Mouse (Mus musculus) cerebellum, adult 2 months (tissue): Measurements from ENCODE around the gene Aamp. TPM values are rescaled to one million over a fixed set of nuclear protein-coding genes. Genes with fewer than 3 reads are reported as not detected.
A peak's percentile ranks its signal among the peaks of the same experiment; 100 is the strongest.

Experiments
- DNase-seq, 2 experiments: peaks; one replicate each; pipeline ENCODE4 v3.0.0; 2021
- H3K27ac ChIP-seq: fragments of 200-500 bp; 2 replicates; pipeline ENCODE4 v1.5.1; 2012; ENCODE audit warnings: low read length, control low read depth, inconsistent platforms; ENCODE audit not compliant: insufficient read depth
- H3K27me3 ChIP-seq: fragments of 200-500 bp; 2 replicates; pipeline ENCODE4 v1.6.1; 2012; ENCODE audit warnings: inconsistent platforms, mild to moderate bottlenecking, low read length, moderate library complexity; ENCODE audit not compliant: control insufficient read depth, insufficient read depth
- H3K4me1 ChIP-seq: fragments of 200-500 bp; 2 replicates; pipeline ENCODE4 v1.6.1; 2011; ENCODE audit warnings: low read length; ENCODE audit not compliant: control insufficient read depth, insufficient read depth
- H3K4me3 ChIP-seq: fragments of 200-500 bp; replicated peaks from 2 replicates; pipeline ENCODE3; 2011; ENCODE audit warnings: mild to moderate bottlenecking, low read depth, low read length, control low read depth; ENCODE audit not compliant: insufficient read depth
- CTCF ChIP-seq: fragments of 200-500 bp; IDR thresholded peaks from 2 replicates; pipeline ENCODE4 v1.5.1; 2011; ENCODE audit warnings: low read depth, mild to moderate bottlenecking, control low read depth, low read length, moderate library complexity, borderline replicate concordance; ENCODE audit not compliant: insufficient read depth
- POLR2A ChIP-seq: fragments of 200-500 bp; IDR thresholded peaks from 2 replicates; pipeline ENCODE4 v1.6.1; 2011; ENCODE audit warnings: low read length, control low read depth, borderline replicate concordance; ENCODE audit not compliant: insufficient read depth
- WGBS: fragments of 180-500 bp; shearing (Covaris S2); methylation state at CpG from one replicate; pipeline ENCODE4 v1.1.7; 2018; 5-methylcytosine and 5-hydroxymethylcytosine counted together
- polyA plus RNA-seq: library from polyadenylated mRNA; depleted of rRNA; stranded (reverse); fragments of >200 nt; gene quantifications from 2 replicates; pipeline ENCODE4 v1.2.3, GENCODE M21; 2012

Aamp gene
- polyA plus RNA-seq, 1 experiment = 198 TPM

DNA sequence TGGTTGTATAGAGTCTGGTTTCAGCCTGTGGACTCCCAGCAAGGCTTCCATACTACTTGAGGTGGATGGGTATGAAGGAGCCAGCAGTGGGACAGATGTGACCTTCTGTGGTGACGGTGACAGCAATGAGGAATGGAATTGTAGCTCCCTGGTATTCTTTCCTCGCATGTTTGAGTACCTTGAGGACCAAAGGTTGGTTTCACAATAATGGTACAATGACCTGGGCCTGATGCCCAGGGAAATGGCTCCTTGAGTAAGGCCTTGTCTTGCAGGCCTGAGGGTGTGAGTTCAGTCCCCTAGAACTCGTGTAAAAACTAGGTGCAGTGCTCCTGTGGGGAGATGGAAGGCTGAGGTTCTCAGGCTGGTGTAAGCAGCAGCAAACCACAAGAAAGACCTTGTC, 34.2 kb upstream of the Aamp start:
- Histone ChIP-seq H3K27ac (no peak overlapping the region), H3K27me3 (no peaks in the 10 kb centered on the region), H3K4me1 (no peaks in the 10 kb centered on the region), H3K4me3 (no peak overlapping the region)
- no peak for TF ChIP-seq CTCF
- TF ChIP-seq POLR2A = no peak
- 93% methylated on average over 3 of the region's 3 CpGs for WGBS
- DNase-seq = no peak

DNA sequence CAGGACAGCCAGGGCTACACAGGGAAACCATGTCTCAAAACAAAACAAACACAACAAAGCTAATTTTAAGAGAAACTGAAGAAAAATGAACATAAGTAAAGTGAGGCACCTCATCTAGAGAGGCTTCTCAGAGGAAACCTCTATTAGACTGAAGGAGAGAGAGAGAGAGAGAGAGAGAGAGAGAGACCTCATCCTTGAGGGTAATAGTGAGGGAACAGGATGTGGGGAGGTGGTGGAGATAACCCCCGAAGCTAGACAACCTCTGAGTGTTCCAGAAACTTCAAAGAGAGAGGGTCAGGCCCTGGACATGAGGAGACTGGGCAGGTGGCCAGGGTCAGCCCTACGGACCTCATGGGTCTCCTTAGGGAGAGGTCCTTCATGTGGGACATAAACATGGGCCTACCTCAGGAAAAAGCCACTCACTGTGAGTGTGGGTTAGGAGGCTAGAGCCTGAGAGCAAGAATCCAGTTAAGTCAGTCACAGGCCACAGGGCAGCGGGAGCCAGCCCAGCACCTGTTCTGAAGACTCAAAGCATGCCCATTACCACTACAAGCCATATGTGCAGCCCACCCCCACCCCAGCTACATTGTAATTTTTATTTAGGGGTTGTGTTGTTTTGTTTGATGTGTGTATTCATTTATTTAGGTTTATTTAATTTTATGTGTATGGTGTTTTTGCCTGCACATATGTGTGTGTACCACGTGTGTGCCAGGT, 31.7 kb upstream of the Aamp start:
- WGBS = 79% methylated on average over 4 of the region's 4 CpGs
- no peak for DNase-seq
- no peaks in the 10 kb centered on the region for H3K27me3 ChIP-seq

DNA sequence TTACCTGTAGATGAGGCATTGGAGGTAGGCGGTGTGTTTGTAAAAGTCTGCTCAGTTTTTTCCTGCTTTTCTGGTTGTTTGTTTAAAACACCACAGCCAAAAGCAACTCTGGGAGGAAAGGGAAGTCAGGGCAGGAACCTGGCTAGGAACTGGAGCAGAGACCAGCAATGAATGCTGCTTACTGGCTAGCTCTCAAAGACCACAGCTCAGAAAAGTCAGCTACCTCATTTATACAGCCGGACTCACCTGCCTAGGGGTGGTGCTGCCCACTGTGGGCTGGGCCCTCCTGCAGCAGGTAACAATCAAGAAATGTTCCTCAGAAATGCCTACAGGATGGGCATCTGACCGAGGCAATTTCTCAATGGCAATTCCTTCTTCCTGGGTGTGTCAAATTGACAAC, 30.3 kb upstream of the Aamp start:
- H3K27ac ChIP-seq = no peak overlapping the region
- 90% methylated on average over 3 of the region's 3 CpGs for WGBS
- no peak for TF ChIP-seq POLR2A
- no peak for TF ChIP-seq CTCF

More for the DNA sequence above, 31.7 kb upstream of the Aamp start:
- Histone ChIP-seq H3K27ac (no peak overlapping the region), H3K4me1 (no peaks in the 10 kb centered on the region), H3K4me3 (no peak overlapping the region)
- TF ChIP-seq CTCF (no peak), POLR2A (no peak)

DNA sequence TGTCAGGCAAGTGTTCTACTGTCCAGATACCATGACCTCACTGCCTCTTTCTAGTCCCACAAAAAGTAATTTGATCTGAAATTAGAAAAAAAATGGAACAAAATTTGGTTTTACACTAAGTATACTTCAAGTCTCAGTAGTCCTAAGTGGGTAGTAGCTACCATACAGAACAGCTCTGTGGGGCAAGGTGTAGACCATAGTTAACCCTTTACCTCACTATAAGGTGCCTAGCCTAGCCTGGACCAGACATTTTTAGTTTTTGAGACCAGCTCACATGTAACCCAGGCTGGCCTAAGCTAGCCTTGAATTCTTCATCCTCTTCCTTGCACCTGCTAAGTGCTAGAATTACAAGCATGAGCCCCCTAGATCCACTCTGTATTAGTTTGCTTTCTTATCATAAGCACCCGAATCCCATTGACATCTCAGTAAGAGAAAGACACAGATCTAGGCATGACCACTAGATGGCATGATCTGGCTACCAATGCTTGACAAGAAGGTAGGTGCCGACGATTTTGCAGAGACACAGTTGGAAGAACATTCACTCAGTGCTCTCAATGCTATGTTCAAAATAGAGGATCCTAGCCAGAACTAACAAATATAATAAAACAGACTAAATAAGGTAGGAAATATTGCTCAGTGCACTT, 28.6 kb upstream of the Aamp start:
- H3K4me1 ChIP-seq = no peaks in the 10 kb centered on the region
- no peaks in the 10 kb centered on the region for H3K27me3 ChIP-seq
- under 1% methylated on average over 3 of the region's 3 CpGs for WGBS
- H3K27ac ChIP-seq = no peak overlapping the region
- H3K4me3 ChIP-seq = no peak overlapping the region
- TF ChIP-seq POLR2A = no peak
- peak; percentile 79; the same call in 1 of the 2 replicates for TF ChIP-seq CTCF
- peak; percentile 50 to 76 for DNase-seq

More for the DNA sequence above, 30.3 kb upstream of the Aamp start:
- Histone ChIP-seq H3K27me3 (no peaks in the 10 kb centered on the region), H3K4me1 (no peaks in the 10 kb centered on the region), H3K4me3 (no peak overlapping the region)
- DNase-seq = no peak

DNA sequence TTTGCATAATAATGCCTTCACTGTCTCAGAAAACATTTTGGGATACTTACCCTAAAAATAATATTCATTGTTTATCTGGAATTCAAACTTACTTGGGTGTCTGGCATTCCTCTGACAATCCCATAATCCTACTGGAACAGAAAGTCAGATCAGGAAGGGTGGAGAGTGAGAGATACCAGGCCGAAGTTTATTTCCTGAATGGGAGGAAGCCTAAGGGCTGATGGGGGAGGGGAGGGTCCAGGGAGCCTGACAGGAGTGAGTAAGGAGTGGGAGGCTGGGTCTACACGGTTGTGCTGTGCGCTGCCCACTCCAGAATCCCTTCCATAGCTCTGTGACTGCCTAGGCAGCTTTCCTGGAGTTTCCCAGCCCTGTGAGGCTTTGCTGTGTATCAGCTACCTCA, 25.2 kb upstream of the Aamp start:
- WGBS = 61% methylated on average over 3 of the region's 3 CpGs
- H3K4me3 ChIP-seq = no peak overlapping the region
- DNase-seq = no peak
- no peak overlapping the region for H3K27ac ChIP-seq
- TF ChIP-seq CTCF = no peak
- no peak for TF ChIP-seq POLR2A
- H3K27me3 ChIP-seq = no peaks in the 10 kb centered on the region
- no peaks in the 10 kb centered on the region for H3K4me1 ChIP-seq

DNA sequence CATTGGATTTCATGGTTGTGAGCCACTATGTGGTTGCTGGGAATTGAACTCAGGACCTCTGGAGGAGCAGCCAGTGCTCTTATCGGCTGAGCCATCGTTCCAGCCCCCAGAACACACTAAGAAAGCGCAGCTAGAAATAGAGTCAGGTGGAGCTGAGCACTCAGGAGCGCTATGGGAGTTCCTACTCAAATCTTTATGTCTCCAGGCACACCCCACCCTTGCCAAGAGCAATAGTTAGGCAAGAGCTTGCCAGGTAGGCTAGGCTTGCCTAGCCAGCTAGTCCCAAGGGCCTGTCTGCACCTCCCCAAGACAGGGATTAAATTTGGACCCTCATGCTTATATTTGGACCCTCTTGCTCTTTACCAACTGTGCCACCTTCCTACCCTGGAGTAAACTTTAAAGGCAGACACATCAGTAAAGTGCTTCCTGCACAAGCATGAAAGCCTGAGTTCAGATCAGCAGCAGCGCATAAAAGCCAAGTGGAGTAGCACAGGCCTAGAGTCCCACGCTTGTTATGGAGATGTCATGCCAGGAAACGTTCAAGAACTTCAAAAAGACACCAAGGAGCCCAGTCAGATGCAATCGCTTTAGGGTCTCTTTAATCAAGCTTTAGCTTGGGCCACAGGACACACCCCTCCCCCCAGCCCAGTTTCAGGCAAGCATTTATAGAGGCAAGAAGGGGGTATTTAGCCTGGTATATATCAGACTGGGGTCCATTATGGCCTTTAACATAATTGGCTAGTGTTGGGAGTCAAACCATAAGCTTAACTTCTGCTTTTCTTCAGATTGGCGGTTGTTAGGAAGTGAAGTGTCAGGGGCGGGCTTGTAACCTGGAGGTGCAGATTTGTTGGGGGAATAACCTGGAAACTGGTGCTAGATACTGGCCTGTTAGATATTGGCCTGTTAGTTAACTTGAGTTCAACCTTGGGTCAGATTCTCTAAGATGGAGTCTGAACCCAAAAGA, 23.7 kb upstream of the Aamp start:
- Histone ChIP-seq H3K4me1 (no peaks in the 10 kb centered on the region; the same call in 1 of the 2 replicates), H3K27ac (no peak overlapping the region), H3K27me3 (no peaks in the 10 kb centered on the region), H3K4me3 (no peak overlapping the region)
- TF ChIP-seq POLR2A = no peak
- TF ChIP-seq CTCF = no peak
- no peak for DNase-seq
- 84% methylated on average over 10 of the region's 10 CpGs for WGBS

DNA sequence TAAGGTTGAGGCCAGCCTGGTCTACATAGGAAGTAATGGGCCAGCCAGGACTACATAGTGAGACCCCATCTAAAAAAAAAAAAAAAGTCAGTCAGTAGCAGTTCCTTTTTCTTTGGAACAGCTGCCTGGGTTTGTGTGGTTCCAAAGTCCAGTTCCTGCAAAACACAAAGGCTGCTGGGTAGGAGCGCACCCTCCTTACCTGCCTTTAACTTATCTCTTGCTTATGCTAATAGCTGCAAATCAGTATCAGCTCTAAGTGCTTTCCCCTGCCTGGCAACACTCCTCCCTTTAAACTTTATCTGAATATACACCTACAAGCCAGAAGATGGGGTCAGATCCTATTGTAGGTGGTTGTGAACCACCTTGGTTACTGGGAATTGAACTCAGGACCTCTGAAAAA, 22.6 kb upstream of the Aamp start:
- peaks cover 4% of the 10 kb centered on the region; the same call in 1 of the 2 replicates for H3K4me1 ChIP-seq
- WGBS = 100% methylated on average over 1 of the region's 1 CpGs
- no peaks in the 10 kb centered on the region for H3K27me3 ChIP-seq
- no peak for DNase-seq
- H3K27ac ChIP-seq = no peak overlapping the region
- TF ChIP-seq POLR2A (no peak), CTCF (no peak)
- no peak overlapping the region for H3K4me3 ChIP-seq
